Mouse (Mus musculus) hindbrain, embryonic 11.5 days (tissue): ENCODE measurements around the gene Adcy4. TPM values are rescaled to one million over a fixed set of nuclear protein-coding genes. Genes with fewer than 3 reads are reported as not detected.
A peak's percentile ranks its signal among the peaks of the same experiment; 100 is the strongest.

ENCODE experiments used
- ATAC-seq: fragments of 200-750 bp; cut with Nextera tagmentation; 2 replicates; pipeline ENCODE4 v1.8.0; 2017; ENCODE audit warnings: mild to moderate bottlenecking, moderate TSS enrichment, moderate library complexity; ENCODE audit not compliant: low FRiP score
- DNase-seq: peaks from one replicate; pipeline ENCODE4 v3.0.0-alpha.2; 2015; ENCODE audit warnings: low spot score
- H3K27ac ChIP-seq: fragments of 300-500 bp; sonication (generic); 2 replicates; pipeline ENCODE4 v1.5.1; 2014; ENCODE audit warnings: mild to moderate bottlenecking, low read depth, low read length
- H3K27me3 ChIP-seq: fragments of 300-500 bp; sonication (generic); 2 replicates; pipeline ENCODE4 v1.6.1; 2014; ENCODE audit warnings: mild to moderate bottlenecking, low read length, moderate library complexity, mixed read lengths; ENCODE audit not compliant: control insufficient read depth, insufficient read depth
- H3K36me3 ChIP-seq: fragments of 300-500 bp; sonication (generic); 2 replicates; pipeline ENCODE4 v1.6.1; 2014; ENCODE audit warnings: mild to moderate bottlenecking, low read length, moderate library complexity, mixed read lengths; ENCODE audit not compliant: control insufficient read depth, insufficient read depth
- H3K4me1 ChIP-seq: fragments of 300-500 bp; sonication (generic); replicated peaks from 2 replicates; pipeline ENCODE4 v1.6.1; 2014; ENCODE audit warnings: low read length, mixed read lengths; ENCODE audit not compliant: control insufficient read depth, insufficient read depth
- H3K4me2 ChIP-seq: fragments of 300-500 bp; sonication (generic); replicated peaks from 2 replicates; pipeline ENCODE4 v1.6.1; 2014; ENCODE audit warnings: mild to moderate bottlenecking, low read depth, low read length
- H3K4me3 ChIP-seq: fragments of 300-500 bp; sonication (generic); 2 replicates; pipeline ENCODE4 v1.5.1; 2014; ENCODE audit warnings: low read depth, low read length
- H3K9ac ChIP-seq: fragments of 300-500 bp; sonication (generic); 2 replicates; pipeline ENCODE4 v1.6.1; 2014; ENCODE audit warnings: low read depth, low read length
- H3K9me3 ChIP-seq: fragments of 300-500 bp; sonication (generic); 2 replicates; pipeline ENCODE4 v1.6.1; 2016; ENCODE audit warnings: low read length; ENCODE audit not compliant: control insufficient read depth
- WGBS: fragments of 180-500 bp; shearing (Covaris S2); extraction: QIAGEN DNeasy Blood & Tissue Kit; methylation state at CpG from one replicate; pipeline ENCODE4 v1.1.7; 2014; 5-methylcytosine and 5-hydroxymethylcytosine counted together
- polyA plus RNA-seq: library from polyadenylated mRNA; unstranded; fragments of >200 nt; fragmentation: Nextera tagmentation; extraction: Ambion mirVana; gene quantifications from 2 replicates; pipeline ENCODE4 v1.2.1, GENCODE M21; 2014

Adcy4 gene
- polyA plus RNA-seq, 1 experiment from 2014 or later = 7.6 TPM

DNA sequence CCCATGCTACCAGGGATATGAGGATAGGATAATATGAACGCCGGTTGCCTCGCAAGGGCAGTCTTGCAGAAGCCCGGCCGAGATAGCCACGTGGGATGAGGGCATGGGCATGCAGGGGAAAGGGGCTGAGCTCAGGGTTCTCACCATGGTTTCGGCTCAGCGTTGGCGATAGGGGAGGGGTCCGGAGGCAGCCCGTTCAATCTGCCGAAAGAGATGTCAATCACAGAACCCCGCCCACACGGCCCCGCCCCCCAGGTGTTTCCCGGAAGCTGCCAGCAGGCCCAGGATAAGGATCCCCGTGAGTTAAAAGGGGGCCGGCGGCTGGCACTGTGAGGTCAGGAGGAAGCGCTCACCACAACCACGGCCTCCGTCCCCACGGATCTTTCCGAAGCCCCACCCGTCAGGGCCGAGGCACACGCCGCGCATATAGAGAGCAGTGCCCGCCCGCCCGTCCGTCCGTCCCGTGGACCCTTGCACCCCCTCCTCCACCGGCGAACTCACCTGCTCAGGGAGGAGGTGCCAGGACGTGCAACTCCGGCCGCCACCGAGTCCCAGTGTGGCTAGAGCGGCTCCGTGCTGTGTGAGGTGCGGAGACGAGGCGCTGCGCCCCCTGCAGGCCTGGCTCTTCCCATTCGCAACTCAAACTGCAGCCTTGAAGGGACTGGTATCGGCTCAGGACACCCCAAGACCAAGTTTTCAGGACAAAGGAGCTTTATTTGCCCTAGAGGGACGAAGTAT lies 62.0 kb downstream of the Adcy4 start, which contains the start of gene Rabggta:
Gene Rabggta, minus strand, starts transcription at position 564 of the 738 bp plus-strand sequence.
- no peaks in the 10 kb centered on the region for H3K27me3 ChIP-seq
- DNase-seq (peak; percentile 97), ATAC-seq (peak; percentile 96)
- no peaks in the 10 kb centered on the region for H3K9me3 ChIP-seq
- H3K9ac ChIP-seq = peak within 1 kb of the TSS; percentile 69
- H3K4me2 ChIP-seq = peak within 1 kb of the TSS; percentile 68
- peak within 1 kb of the TSS; percentile 51 for H3K27ac ChIP-seq
- peak within 1 kb of the TSS; percentile 64 for H3K4me3 ChIP-seq
- 0 out of 2 replicates have a peak, but pooled peaks cover 2% of the 10 kb centered on the region for H3K36me3 ChIP-seq
- no peaks in the 10 kb centered on the region for H3K4me1 ChIP-seq
- WGBS = 1% methylated on average over 50 of the region's 50 CpGs

- no peak for ATAC-seq
These were observed 62.8 kb downstream of the Adcy4 start for GRCm38 (mm10) chr14:55721076-55721475.

GRCm38 (mm10) chr14:55720666-55721065 lies 63.2 kb downstream of the Adcy4 start:
- H3K4me3 ChIP-seq = no peak overlapping the region

More at GRCm38 (mm10) chr14:55721076-55721475, 62.8 kb downstream of the Adcy4 start:
- no peak for DNase-seq
- peak overlapping the region; percentile 64; the same call in 1 of the 2 replicates for H3K4me3 ChIP-seq
- no peaks in the 10 kb centered on the region for H3K9me3 ChIP-seq
- no peak overlapping the region for H3K27ac ChIP-seq
- no peaks in the 10 kb centered on the region for H3K4me1 ChIP-seq
- peak overlapping the region; percentile 68; the same call in 1 of the 2 replicates for H3K4me2 ChIP-seq
- H3K9ac ChIP-seq = no peak overlapping the region
- 71% methylated on average over 6 of the region's 6 CpGs for WGBS
- no peaks in the 10 kb centered on the region for H3K27me3 ChIP-seq
- H3K36me3 ChIP-seq = 0 out of 2 replicates have a peak, but pooled peaks cover 2% of the 10 kb centered on the region

GRCm38 (mm10) chr14:55719737-55720136 lies 64.2 kb downstream of the Adcy4 start:
- 0 out of 2 replicates have a peak, but pooled peaks cover 2% of the 10 kb centered on the region for H3K36me3 ChIP-seq
- H3K27me3 ChIP-seq = no peaks in the 10 kb centered on the region
- H3K27ac ChIP-seq = no peak overlapping the region
- H3K4me3 ChIP-seq = no peak overlapping the region
- no peaks in the 10 kb centered on the region for H3K9me3 ChIP-seq
- no peaks in the 10 kb centered on the region for H3K4me1 ChIP-seq
- no peak overlapping the region for H3K4me2 ChIP-seq
- ATAC-seq (no peak), DNase-seq (no peak)
- H3K9ac ChIP-seq = no peak overlapping the region
- 93% methylated on average over 6 of the region's 6 CpGs for WGBS

More at GRCm38 (mm10) chr14:55720666-55721065, 63.2 kb downstream of the Adcy4 start:
- WGBS = 94% methylated on average over 12 of the region's 12 CpGs
- Histone ChIP-seq H3K27me3 (no peaks in the 10 kb centered on the region), H3K27ac (no peak overlapping the region), H3K4me2 (no peak overlapping the region), H3K4me1 (no peaks in the 10 kb centered on the region), H3K36me3 (0 out of 2 replicates have a peak, but pooled peaks cover 2% of the 10 kb centered on the region), H3K9me3 (no peaks in the 10 kb centered on the region), H3K9ac (no peak overlapping the region)
- ATAC-seq (no peak), DNase-seq (no peak)

Other genes starting within 250 kb of the Adcy4 start
- 11.3 and 12.6 TPM in 2 replicates for gene Pck2, start 243.8 kb downstream of the Adcy4 start, polyA plus RNA-seq
- gene Dcaf11, start 224.1 kb downstream of the Adcy4 start, polyA plus RNA-seq = 81.5 and 85.4 TPM in 2 replicates
- gene A730061H03Rik, start 223.7 kb downstream of the Adcy4 start, polyA plus RNA-seq = 0.52 TPM in 1 of 2 replicates, not detected in the other
- 0.77 and 1.8 TPM in 2 replicates for gene Fitm1, start 208.5 kb downstream of the Adcy4 start, polyA plus RNA-seq
- gene Psme1, start 206.0 kb downstream of the Adcy4 start, polyA plus RNA-seq = 126 TPM in 2 replicates
- gene Emc9, start 198.8 kb downstream of the Adcy4 start, polyA plus RNA-seq = 6.4 and 8.5 TPM in 2 replicates
- gene Psme2, start 193.0 kb downstream of the Adcy4 start, polyA plus RNA-seq = 195 and 222 TPM in 2 replicates
- 10.6 and 12.1 TPM in 2 replicates for gene Rnf31, start 192.4 kb downstream of the Adcy4 start, polyA plus RNA-seq
- gene Irf9, start 180.5 kb downstream of the Adcy4 start, polyA plus RNA-seq = 6.9 and 7.6 TPM in 2 replicates
- gene Rec8, start 166.1 kb downstream of the Adcy4 start, polyA plus RNA-seq = 8.2 and 8.8 TPM in 2 replicates
- gene Ipo4, start 148.1 kb downstream of the Adcy4 start, polyA plus RNA-seq = 71.2 and 73.1 TPM in 2 replicates
- gene Gm49378, start 146.2 kb downstream of the Adcy4 start, polyA plus RNA-seq = 1.7 and 4.0 TPM in 2 replicates
- gene Tm9sf1, start 140.3 kb downstream of the Adcy4 start, polyA plus RNA-seq = 60.2 and 61.9 TPM in 2 replicates
- 0.38 and 0.48 TPM in 2 replicates for gene Tssk4, start 133.9 kb downstream of the Adcy4 start, polyA plus RNA-seq
- gene Mdp1, start 123.6 kb downstream of the Adcy4 start, polyA plus RNA-seq = 67.7 and 70.2 TPM in 2 replicates
- 54.6 and 58.8 TPM in 2 replicates for gene Gmpr2, start 112.2 kb downstream of the Adcy4 start, polyA plus RNA-seq
- gene Nedd8, start 112.0 kb downstream of the Adcy4 start, polyA plus RNA-seq = 596 and 597 TPM in 2 replicates
- 52.7 and 63.1 TPM in 2 replicates for gene Tinf2, start 102.3 kb downstream of the Adcy4 start, polyA plus RNA-seq
- 0.36 and 0.49 TPM in 2 replicates for gene Tgm1, start 70.2 kb downstream of the Adcy4 start, polyA plus RNA-seq
- gene Rabggta, start 61.8 kb downstream of the Adcy4 start, polyA plus RNA-seq = 25.3 and 27.4 TPM in 2 replicates
- gene Dhrs1, start 38.4 kb downstream of the Adcy4 start, polyA plus RNA-seq = 68.6 and 72.1 TPM in 2 replicates
- gene Nop9, start 38.4 kb downstream of the Adcy4 start, polyA plus RNA-seq = 47.0 and 47.6 TPM in 2 replicates
- gene Cideb, start 25.6 kb downstream of the Adcy4 start, polyA plus RNA-seq = 0.33 TPM in 1 of 2 replicates, not detected in the other
- gene Ltb4r2, start 22.7 kb downstream of the Adcy4 start, polyA plus RNA-seq = 0.28 and 0.62 TPM in 2 replicates
- gene Ltb4r1, start 18.1 kb downstream of the Adcy4 start, polyA plus RNA-seq = 0.14 TPM in 1 of 2 replicates, not detected in the other
- gene Ripk3, start 4.8 kb upstream of the Adcy4 start, polyA plus RNA-seq = 11.0 and 12.9 TPM in 2 replicates
- gene Nfatc4, start 39.0 kb upstream of the Adcy4 start, polyA plus RNA-seq = 19.5 and 25.5 TPM in 2 replicates
- 8.3 and 8.8 TPM in 2 replicates for gene Nynrin, start 69.9 kb upstream of the Adcy4 start, polyA plus RNA-seq
- 0.17 and 0.31 TPM in 2 replicates for gene Cbln3, start 100.3 kb upstream of the Adcy4 start, polyA plus RNA-seq
- 7.8 and 9.3 TPM in 2 replicates for gene Khnyn, start 100.9 kb upstream of the Adcy4 start, polyA plus RNA-seq
- 39.7 and 41.9 TPM in 2 replicates for gene Sdr39u1, start 116.2 kb upstream of the Adcy4 start, polyA plus RNA-seq
- gene Cma1, start 160.6 kb upstream of the Adcy4 start, polyA plus RNA-seq = not detected in 2 replicates
- not detected in 2 replicates for gene Cma2, start 166.9 kb upstream of the Adcy4 start, polyA plus RNA-seq
- gene Mcpt1, start 233.9 kb upstream of the Adcy4 start, polyA plus RNA-seq = not detected in 2 replicates
- not detected in 2 replicates for gene Mcpt9, start 246.4 kb upstream of the Adcy4 start, polyA plus RNA-seq